Mouse (Mus musculus) gastrocnemius, postnatal 10 days (tissue): Measurements from ENCODE around the gene Slc41a2. TPM values are rescaled to one million over a fixed set of nuclear protein-coding genes. Genes with fewer than 3 reads are reported as not detected.

Source experiments
- DNase-seq: peaks from one replicate; pipeline ENCODE4 v3.0.0; 2021; ENCODE audit warnings: mixed read lengths
- total RNA-seq, 2 experiments: library from RNA; stranded (reverse); gene quantifications; 2 replicates each; pipeline ENCODE4 v1.2.3; 2021

Gene Slc41a2
- total RNA-seq, 2 experiments from 2014 or later: 1.6 to 2.7 TPM

DNA sequence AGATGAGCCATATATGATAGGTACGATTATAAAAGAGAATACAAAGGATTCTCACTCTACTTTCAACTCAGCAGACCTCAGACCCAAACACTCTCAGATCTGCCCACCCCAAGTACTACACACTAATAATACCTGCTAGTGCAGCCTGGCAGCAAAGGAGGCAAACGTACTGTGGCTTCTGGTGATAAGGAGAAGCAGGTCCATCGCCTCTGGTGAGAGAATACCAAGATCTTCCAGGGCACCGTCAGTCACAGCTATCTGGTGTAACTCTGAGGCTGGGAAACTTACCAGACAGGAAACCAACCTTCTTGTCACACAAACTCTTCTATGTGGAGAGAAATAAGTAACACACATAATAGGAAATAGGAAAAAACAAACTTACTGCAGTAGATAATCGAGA lies 24.6 kb downstream of the Slc41a2 start:
- DNase-seq: no peak

DNA sequence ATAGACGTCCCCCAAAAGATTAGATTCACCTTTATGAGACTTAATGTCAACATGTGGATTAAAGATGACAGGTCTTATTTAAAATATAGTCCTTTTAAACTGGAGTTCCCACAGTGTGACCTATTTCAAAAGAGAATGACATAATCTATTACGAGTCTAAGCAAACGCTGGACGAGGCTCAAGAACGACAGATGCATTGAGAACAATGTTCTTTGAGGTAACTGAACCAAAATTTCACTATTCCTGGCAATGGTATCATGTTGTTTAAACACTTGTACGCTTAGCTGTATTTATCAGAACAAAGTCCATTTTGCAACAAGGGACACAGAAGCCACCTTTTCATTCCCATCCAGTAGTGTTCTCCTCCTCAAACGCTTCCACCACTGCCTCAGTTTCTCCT lies 27.3 kb downstream of the Slc41a2 start:
- no peak for DNase-seq

DNA sequence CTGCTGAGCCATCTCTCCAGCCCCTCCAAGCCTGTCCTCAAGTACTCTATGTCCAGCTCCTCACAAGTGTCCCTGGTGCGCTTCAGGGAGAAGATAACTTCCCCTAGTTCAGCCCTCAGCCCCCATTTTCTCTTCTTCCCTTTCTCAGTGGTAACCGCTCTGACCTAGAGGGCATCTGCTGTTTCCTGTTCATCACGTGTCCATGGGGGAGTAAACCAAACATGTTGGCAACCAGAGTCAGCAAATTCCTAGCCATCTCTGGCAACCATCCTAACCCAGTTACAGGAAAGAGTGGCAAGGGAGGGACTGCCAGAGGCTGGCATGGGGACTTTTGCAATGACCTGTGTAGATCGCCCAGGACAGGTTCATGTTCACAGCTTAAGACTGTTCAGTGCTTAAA lies 36.0 kb downstream of the Slc41a2 start:
- no peak for DNase-seq

DNA sequence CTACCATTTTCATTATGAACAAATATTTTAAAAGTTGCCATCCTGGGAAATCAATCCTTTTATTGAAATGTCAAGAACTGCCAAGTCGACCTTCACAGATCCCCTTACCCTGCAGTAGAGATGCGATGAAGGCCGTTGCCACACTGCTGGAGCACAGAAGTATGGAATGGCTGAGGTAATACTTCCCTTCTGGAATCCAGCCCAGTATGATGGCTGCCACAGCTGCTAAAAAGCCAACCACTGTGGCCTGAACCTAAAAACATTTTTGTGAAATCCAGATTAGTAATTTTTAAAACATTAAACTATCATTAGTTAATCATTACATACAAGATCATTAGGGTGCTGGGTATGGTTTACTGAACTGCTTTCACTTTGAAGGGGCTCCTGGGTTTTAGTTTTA lies 36.6 kb downstream of the Slc41a2 start:
- DNase-seq: no peak

DNA sequence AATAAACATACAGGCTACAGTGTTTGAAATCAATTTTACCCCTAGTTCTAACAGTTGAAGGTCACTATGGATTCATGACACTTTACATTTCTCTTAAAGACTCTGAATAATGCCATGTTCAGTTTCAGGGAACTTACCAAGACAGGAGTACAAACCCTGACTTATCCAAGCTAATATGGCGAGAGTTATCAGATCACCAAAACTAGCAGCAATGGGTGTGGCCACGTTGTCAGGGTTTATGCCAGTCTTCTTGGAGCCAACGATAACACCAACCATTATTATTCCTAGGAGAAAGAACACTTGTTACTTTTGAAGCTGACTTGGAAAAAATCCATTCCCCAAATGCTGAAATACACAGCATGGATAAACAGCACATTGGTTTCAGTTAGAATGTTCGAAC lies 40.7 kb downstream of the Slc41a2 start:
- no peak for DNase-seq

DNA sequence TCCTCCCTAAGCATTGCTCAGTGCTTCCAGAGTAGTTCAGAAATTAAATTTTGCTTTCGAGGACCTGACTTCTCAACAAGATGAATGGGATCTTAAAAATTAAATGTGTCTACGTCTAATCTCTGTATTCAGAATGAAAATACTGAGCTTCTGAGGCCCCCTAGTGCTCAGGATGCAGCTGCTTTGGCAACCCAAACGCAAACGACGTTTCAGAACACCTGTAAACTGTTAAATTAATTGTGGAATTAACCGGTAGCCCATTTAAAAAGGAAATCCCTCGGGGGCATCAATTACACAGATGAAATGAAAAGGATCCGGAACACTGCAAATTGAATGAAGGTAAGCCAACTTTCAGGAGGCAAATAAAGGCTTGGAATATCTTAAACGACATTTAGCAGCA lies 42.9 kb downstream of the Slc41a2 start:
- DNase-seq: no peak

DNA sequence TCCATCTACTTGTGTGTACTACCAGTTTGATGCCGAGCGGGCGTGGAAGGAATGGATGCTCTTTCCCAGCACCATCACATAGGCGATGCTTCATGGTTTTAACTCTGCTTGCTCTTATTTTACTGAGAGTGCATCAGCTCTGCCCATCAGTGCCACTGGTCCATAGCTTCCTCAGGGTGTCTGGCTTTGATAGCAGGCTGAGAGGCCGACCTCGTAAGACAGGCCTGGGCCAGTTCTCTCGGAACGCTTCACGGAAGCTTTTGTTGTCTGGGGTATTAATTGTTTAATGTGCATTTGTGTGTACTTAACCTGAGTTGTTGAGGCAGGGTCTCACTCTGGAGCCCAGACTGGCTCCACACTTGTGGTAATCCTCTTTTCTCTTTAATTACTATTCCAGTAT lies 44.3 kb downstream of the Slc41a2 start:
- DNase-seq: no peak

DNA sequence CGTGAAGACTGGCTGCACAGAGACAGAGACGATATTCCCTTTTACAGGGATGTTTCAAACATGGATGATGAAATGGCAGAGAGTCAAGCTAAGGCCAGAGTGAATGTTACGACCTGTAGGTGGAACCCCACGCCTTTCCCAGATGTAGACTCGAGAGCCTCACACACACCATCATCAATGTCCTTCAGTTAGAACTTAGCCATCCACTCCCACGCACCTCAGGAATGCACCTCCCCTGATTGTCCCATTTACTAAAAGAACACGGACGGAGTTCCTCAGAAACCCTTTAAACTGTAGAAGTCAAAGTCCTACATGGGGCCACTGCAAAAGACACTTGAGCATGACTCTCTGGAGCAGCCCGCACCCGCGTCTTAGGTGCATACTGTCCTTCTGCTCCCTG lies 46.0 kb downstream of the Slc41a2 start:
- no peak for DNase-seq

DNA sequence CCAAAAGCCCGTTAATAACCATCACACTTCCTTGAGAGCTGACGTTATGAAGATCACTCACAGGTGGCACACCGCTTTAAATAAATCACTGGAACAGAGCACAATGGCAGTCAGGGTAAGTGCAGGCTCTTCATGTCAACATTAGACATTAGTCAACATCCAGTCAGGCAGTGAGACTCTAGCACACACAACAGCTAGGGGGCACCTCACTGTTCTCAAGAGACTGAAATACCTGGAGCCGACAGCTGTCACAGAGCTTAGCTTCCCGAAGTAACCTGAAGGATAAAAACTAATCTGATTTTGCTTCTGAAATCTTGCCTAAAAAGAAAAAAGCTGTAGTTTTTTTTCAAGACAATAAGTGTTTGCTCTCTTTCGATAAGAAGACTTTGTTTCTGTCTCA lies 49.9 kb downstream of the Slc41a2 start:
- DNase-seq: no peak

DNA sequence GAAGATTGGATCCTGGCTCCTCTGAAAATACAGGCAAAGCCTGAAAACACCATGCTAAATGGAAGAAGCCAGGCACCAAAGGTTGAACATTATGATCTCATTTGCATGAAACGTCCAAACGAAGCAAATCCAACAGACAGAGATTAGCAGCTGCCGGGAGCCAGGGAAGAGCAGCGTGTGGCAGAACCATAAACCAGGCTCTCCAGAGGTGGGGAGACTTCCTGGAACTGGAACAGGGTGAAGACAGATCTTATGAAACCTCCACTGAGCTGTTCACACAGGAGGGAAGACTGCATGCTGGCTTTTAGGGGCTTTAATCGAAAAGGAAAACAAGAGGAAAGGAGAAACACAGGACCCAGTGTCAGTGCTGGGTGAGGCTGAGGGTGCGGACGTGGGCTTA lies 51.3 kb downstream of the Slc41a2 start:
- no peak for DNase-seq

DNA sequence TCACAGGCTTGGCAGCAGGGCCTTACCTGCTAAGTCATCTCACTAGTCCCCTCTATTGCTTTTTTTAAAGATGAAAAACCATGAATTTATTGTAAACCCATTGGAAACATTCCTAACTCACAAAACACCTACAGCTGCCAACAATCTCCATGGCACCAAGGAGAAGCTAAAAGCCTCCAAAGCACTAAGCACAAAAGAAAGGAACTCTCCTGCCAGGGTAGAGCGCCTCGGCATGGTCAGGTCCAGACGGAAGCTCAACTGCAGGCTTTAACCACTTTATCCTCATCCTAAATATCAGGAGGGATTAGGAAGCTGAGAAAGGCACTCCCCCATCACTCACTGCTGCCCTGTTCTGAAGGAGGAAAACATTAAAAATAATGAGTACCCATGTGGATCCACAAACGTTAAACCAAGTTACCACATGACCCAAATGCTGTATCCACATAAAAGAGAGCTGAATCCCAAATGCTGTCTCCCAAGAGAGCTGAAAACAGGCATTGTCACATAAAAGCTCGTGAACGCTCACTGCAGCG lies 51.9 kb downstream of the Slc41a2 start:
- DNase-seq: no peak

DNA sequence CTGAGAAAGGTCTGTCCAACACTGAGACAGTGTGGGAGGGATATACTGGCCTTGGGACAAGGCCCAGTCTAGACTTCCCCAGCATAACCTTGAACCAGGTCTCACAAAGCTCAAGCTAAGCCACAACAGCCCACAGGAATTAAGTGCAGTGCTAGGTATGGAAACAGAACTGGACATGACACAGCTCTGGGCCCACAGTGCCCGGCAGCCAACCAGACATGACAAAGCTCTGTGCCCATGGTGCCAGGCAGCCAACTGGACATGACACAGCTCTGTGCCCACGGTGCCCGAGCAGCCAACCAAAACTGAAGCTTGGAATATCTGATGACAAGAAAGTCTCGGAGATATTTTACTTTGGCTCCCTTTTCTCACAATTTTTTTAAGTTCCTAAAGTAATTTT lies 52.8 kb downstream of the Slc41a2 start:
- peak; percentile 31 for DNase-seq

DNA sequence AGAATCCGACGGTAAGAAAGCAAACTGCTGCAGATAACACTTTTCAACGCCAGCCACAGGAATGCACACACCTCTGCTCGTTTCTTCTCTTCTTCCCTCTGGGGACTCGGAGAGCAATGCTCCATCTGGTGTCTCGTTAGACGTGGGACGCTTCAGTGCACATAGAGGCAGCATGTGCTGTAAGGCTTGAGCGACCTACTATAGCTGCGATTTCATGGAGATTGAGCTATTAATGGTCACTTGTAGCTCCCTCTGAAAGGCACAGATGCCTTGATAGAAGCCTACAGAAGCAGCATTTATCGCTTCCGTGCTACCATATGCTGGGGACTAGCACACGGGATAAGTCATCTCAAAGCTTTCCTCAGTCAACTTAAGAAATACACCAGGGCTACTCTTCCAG lies 71.0 kb downstream of the Slc41a2 start:
- DNase-seq: no peak

DNA sequence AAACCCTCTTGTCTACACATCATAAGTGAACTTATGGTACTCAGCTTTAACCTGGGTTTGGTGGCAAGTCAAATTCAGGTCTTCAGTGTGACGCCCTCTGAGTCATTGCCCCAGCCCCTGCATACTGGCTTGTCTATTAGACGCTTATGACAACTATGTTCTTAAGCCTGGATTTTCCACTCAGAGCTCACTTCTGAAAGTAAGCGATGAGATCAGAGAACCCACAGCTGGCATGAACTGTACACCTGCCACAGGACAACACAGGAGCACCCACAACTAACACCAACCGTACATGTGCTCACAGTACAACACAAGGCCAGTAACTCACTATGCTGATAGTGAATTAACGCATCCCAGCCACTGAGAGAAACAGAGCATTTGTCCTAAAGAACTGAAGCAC lies 71.4 kb downstream of the Slc41a2 start:
- DNase-seq: no peak

DNA sequence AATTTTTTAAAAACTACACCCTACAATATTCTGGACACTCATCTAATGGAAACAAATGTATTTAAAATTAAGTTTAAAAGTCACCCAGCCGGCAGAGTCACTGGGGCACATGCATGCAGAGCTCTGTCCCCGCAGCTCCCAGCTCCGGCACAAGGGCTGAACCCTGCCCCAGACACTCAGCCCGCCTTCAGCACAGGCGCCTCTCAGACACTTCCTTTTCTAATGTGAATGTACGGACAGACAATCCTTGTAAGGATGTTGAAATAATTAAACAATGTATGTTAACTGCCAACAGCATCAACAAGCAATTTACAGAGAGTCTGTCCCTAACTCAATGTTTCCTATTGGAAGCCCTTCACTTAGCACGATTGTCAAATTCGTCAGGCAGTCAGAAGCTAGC lies 73.0 kb downstream of the Slc41a2 start:
- DNase-seq: no peak

DNA sequence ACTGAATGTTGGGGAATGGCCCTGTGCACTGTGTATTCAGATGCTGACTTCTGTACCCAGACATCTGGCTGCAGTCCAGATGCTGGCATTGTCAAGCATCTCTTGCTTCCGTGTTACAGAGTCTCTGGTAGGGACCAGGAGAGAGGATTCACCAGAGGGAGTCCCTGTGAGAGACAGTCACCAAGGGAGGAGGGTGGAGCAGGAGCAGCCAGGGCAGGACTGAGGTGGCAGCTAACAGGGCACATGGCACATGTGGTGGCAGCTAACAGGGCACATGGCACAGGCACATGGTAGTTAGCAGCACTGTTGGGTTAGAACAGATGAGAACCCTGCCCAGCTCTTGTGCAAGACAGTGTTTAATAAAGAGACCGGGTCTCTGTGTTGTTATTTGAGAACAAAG lies 73.6 kb downstream of the Slc41a2 start:
- no peak for DNase-seq

DNA sequence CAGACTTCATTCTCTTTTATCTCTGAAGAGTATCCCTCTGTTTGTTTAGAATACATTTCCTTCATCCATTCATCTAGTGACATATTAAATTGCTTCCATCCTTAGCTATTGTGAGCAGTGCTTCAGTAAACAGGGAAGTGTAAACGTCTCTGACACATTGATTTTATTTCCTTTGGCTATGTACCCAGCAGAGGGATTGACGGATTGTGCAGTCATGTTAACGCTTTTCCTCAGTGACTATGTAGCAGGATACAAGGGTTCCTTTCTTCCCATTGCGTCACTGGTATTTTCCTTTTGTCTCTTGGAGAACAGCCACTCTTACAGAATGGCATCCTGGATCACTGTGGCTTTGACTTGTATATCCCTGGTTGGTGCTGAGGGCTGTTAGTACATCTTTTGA lies 76.4 kb downstream of the Slc41a2 start:
- DNase-seq: no peak

DNA sequence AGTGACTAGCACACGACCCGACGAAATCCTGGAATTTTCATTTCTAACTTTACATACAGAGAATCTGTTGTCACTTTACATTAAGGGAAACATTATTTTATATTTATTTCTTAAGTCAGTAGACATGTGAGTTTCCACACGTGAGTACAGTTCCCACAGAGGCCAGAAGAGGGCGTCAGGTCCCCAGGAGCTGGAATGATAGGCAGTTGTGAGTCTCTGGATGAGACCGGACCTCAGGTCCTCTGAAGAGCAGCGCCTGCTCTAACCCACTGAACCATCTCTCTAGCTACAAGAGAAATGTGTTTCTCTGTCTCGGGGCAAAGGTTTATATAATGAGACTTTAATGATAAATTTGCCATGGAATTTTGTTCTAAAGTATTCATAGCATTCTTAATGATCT lies 86.3 kb downstream of the Slc41a2 start:
- DNase-seq: no peak

DNA sequence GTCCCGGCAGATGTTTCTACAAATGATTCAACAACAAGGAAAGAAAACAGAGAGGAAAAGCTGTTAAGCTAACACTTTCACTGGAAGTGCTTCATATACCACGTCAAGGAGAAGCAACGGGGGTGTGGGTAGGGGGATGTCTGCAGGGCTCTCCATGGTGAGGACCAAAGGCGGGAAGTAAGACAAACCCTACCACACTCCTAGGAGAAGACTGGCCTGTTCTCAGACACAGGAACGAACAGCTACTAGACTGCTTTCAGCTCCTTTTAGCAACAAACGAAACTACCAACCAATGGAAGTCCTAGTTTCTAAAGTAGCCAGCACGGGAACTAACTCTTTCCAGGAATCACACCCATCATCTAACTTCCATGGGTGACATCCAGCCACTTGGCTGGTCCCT lies 89.6 kb downstream of the Slc41a2 start:
- DNase-seq: no peak

DNA sequence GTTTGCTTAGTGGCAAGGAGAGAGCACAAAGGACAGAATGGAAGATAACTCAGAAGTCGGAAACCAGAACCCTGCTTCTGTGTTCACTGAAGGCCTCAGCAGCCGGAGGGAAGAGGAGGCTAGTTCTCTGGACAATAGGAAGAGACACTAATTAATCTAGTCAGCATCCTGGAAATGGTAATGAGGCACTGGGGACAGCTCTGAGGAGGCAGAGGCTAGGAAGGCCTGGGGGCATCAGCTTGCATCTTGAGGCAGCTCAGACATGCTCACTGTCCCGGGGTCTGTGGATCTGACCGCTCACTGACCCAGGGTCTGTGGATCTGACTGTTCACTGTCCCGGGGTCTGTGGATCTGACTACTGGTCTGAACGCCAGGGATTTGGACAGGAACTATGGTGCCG lies 92.0 kb downstream of the Slc41a2 start:
- no peak for DNase-seq

DNA sequence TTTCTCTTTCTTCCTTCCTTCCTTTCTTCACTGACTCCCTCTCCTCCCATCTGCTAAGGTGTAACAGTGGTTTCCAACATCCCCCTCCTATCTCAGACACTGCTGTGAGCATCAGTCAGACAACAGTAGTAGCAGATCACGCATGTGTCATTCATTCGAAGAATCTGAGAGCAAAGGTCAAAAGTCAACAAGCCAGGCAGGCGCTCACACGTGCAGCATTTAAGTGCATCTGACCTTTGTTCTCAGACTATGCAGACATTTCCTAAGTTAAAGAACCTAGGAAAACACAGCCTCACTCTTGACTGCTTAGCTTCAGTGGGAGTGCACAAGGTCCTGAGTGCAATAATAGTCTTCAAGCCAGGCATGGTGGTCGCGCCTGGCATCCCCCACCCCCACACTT lies 93.6 kb downstream of the Slc41a2 start:
- DNase-seq: no peak

DNA sequence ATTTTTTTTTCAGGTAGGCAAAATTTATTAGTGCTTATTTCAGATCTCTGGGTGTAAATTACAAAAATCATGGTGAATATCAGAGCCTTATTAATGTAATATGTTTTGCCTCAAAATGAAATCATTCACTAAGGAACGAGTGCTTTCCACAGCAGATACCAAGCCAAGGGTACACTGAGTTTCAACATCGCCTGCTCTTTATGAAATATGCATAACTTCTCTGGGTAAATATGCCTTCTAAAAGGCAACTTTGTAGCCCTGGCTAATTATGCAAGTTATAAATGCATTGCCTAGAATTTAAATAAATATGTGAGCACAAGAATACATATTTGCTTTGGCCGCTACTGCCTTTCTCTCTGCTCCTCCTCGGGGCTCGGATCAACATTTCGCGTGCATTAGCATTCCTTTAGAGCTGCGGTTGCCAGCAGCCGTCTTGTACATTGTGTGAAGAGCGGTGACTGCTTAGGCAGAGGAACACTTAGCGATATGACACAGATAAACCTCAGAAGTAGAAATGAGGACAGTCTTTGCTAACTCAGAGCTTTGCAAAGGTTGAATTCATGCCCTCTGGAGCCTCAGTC lies 95.5 kb downstream of the Slc41a2 start:
- no peak for DNase-seq

DNA sequence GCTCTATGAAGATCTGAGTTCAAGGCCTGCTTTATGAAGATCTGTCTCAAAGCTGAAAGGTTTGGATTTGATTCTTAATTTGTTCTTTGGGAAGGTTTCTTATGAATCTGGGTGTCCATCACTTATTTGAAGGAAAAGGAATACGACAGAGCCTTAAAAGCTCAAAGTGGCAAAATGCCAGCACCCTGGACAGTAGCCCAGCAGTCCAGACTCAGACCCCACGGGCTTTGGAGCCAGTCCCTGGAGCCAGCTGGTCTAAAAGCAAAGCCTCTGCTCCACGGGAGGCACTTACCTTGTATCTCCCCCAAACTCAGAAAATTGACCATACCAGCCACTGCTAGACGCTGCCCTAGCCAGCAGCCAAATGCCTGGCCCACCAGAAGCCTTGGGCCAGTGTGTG lies 103.3 kb downstream of the Slc41a2 start:
- DNase-seq: no peak

DNA sequence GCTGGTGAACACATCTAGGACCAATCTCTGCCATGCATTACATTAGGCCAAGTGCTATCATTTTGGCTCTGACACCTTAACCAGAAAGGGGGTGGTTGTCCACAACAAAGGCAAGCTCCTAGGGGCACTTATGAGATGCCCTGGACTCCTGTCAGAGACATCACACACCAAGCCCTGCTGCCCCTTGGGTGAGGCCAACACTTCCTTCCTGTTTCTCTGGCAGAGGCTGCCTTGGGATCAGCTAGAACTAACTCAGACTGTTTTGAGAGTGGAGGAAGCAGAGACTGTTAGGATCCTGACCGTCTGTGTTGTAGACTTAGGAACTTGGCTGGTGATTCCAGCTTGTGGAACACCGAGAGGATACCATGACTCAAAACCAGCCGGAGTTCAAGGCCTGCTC lies 103.7 kb downstream of the Slc41a2 start:
- no peak for DNase-seq

DNA sequence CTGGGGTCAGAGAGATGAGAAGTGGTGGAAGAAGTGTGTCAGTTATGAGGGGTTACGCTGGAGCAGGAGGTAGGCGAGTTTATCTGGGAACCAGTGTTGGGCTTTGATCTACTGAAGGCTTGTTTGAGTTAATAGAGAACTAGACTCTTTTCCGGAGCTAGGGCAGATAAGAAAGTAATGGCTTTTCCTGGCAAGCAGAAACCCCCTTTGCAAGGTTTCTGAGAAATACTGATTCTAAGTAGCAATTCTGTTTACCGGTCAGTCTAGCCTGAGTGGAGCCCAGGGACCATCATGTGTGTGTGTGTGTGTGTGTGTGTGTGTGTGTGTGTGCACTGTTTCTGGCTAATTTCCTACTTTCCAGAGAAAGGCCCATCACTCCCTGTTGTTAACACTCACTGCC lies 109.1 kb downstream of the Slc41a2 start:
- no peak for DNase-seq
